Mouse (Mus musculus): ENCODE measurements around the gene Aebp1. TPM values are rescaled to one million over a fixed set of nuclear protein-coding genes. Genes with fewer than 3 reads are reported as not detected.
A peak's percentile ranks its signal among the peaks of the same experiment; 100 is the strongest.

Aebp1 gene
- polyA plus RNA-seq, 1 experiment from 2014 or later = 7.0 TPM

DNA sequence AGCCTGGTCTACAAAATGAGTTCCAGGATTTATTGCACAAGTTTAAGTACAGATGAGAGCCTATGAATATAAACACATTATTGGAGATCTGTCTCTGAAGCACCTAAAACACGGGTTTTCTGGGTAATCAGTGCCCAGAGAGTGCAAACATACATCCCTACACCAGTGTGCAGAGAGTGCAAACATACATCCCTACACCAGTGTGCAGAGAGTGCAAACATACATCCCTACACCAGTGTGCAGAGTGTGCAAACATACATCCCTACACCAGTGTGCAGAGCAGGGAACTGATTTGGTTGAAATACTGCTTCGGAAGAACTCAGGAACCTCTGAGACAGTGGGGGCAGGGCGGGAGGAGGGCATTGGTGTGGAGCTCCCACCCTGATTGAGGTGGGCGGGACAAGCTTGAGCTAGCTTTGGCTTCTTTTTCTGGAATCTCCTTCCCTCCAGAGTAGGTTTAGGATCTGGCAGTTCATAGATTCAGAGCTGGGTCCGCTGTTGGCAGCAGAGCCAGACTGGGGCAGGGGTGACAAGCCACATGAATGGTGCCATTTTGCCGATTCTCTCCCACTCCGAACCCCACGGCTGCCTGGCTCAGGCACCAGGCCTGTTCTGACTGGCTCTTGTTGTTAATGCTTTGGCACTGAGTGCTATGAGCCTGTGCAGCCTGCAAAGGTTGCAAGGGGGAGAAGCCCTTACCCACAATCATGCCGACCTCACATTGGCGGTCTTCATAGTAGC, 44.2 kb downstream of the Aebp1 start:
- no peak overlapping the region for H3K27ac ChIP-seq (replicated peaks)
- WGBS (ENCODE audit: insufficient replicate concordance) = 73% methylated on average over 10 of the region's 10 CpGs

DNA sequence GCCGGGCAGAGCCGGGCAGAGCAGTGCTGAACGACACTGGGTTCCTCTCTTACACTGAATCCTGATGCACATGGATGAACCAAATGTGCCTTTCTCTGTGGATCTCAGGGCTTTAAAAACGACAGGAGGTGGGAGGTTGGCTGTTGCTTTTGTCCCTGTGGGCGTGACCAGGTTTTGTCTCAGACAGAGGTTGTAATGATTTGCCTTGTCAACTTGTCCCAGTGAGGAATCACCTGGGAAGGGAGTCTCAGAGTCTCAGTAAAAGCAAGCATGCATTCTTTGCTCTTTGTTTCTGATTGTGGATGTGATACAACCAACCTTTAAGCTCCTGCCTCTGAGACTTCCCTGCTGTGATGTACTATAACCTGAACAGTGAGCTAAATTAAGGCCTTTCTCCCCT, 45.3 kb downstream of the Aebp1 start:
- H3K27me3 ChIP-seq = peaks cover 24% of the 10 kb centered on the region
- peaks cover 2% of the 10 kb centered on the region; the same call in 1 of the 2 replicates for H3K4me1 ChIP-seq (replicated peaks)
- H3K27ac ChIP-seq (replicated peaks) = no peak overlapping the region
- H3K9ac ChIP-seq = no peak overlapping the region
- no peak overlapping the region for H3K4me3 ChIP-seq (replicated peaks)
- no peak for ATAC-seq (ENCODE audit: insufficient read depth)
- H3K36me3 ChIP-seq (replicated peaks) = no peaks in the 10 kb centered on the region
- 59% methylated on average over 5 of the region's 5 CpGs for WGBS (ENCODE audit: insufficient replicate concordance)
- no peaks in the 10 kb centered on the region for H3K9me3 ChIP-seq (replicated peaks)
- H3K4me2 ChIP-seq = no peak overlapping the region

More for the DNA sequence above, 44.2 kb downstream of the Aebp1 start:
- H3K9ac ChIP-seq = no peak overlapping the region
- H3K36me3 ChIP-seq (replicated peaks) = no peaks in the 10 kb centered on the region
- peaks cover 35% of the 10 kb centered on the region for H3K27me3 ChIP-seq
- no peak for ATAC-seq (ENCODE audit: insufficient read depth)
- no peak overlapping the region for H3K4me3 ChIP-seq (replicated peaks)
- H3K4me1 ChIP-seq (replicated peaks) = peaks cover 9% of the 10 kb centered on the region; the same call in 1 of the 2 replicates
- H3K9me3 ChIP-seq (replicated peaks) = no peaks in the 10 kb centered on the region
- H3K4me2 ChIP-seq = no peak overlapping the region

DNA sequence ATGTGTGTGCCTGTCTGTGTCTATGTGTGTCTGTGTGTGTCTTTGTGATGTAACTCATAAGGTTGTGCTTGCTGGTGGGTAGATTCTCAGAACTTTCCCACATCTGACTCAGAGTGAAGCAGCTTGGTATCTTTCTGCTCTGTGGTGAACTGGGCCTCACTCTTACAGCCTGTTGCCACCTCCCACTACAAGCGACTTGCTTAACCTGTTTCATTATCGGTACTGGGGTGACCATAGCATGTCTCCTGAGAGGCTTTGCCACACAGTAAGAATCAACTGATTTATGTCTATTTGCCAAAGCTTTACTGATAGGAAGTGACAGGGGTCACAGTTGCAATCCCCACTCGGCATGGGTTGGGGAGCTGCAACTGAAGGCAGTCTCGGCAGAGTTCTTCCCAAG, 46.9 kb downstream of the Aebp1 start:
- H3K9ac ChIP-seq = no peak overlapping the region
- H3K4me2 ChIP-seq = no peak overlapping the region
- ATAC-seq (ENCODE audit: insufficient read depth) = no peak
- H3K36me3 ChIP-seq (replicated peaks) = no peaks in the 10 kb centered on the region
- H3K27ac ChIP-seq (replicated peaks) = no peak overlapping the region
- 53% methylated on average over 4 of the region's 4 CpGs for WGBS (ENCODE audit: insufficient replicate concordance)
- H3K4me1 ChIP-seq (replicated peaks) = no peaks in the 10 kb centered on the region
- H3K4me3 ChIP-seq (replicated peaks) = no peak overlapping the region
- H3K9me3 ChIP-seq (replicated peaks) = no peaks in the 10 kb centered on the region
- peaks cover 8% of the 10 kb centered on the region for H3K27me3 ChIP-seq

DNA sequence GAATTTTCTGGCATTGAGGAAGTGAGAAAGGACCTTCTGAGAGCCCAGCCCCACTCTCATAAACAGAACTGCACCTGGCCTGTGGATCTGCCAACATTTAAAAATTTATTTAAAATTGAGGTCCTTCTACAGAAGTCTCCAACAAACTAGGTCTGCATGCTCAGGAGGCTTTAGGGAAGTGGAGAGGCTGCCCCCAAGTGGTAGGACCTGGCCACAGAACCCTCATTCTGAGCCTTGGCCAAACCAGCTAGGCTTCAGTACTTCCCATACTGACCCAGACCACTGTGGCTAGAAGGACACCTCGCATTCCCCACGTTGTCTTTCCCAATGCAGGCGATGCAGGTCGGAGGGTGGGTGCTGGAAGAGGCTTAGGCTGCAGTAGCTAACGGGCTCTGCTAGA, 50.9 kb downstream of the Aebp1 start:
- H3K9ac ChIP-seq = no peak overlapping the region
- H3K9me3 ChIP-seq (replicated peaks) = no peaks in the 10 kb centered on the region
- 24% methylated on average over 5 of the region's 5 CpGs for WGBS (ENCODE audit: insufficient replicate concordance)
- H3K4me2 ChIP-seq = no peak overlapping the region
- no peak; the same call in 1 of the 2 replicates for ATAC-seq (ENCODE audit: insufficient read depth)
- no peak overlapping the region for H3K4me3 ChIP-seq (replicated peaks)
- no peak overlapping the region for H3K27ac ChIP-seq (replicated peaks)
- H3K36me3 ChIP-seq (replicated peaks) = no peaks in the 10 kb centered on the region
- no peaks in the 10 kb centered on the region; the same call in 1 of the 2 replicates for H3K27me3 ChIP-seq
- no peaks in the 10 kb centered on the region for H3K4me1 ChIP-seq (replicated peaks)

DNA sequence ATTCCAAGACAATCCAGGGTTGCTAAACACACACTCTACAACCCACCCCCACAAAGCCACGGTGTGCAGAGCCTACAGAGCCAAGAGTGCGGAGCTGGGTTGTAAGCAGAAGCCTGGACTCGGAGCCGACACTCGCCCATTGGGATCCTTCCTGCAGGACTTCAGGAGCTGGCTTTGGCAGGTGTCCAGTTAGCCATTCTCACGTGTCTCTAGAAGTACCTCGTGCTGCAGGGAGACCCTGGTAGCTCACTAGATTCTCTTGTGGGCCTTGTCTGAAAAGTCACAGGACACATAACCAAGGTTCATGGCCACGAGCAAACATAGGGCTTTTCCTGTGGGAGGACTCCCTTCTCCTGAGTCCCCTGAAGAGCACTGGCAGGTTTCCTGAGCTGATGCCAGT, 51.5 kb downstream of the Aebp1 start:
- H3K4me1 ChIP-seq (replicated peaks) = no peaks in the 10 kb centered on the region
- H3K9ac ChIP-seq = no peak overlapping the region
- no peak overlapping the region for H3K27ac ChIP-seq (replicated peaks)
- no peaks in the 10 kb centered on the region for H3K9me3 ChIP-seq (replicated peaks)
- no peak overlapping the region for H3K4me3 ChIP-seq (replicated peaks)
- ATAC-seq (ENCODE audit: insufficient read depth) = no peak
- no peaks in the 10 kb centered on the region; the same call in 1 of the 2 replicates for H3K27me3 ChIP-seq
- 60% methylated on average over 8 of the region's 8 CpGs for WGBS (ENCODE audit: insufficient replicate concordance)
- no peaks in the 10 kb centered on the region for H3K36me3 ChIP-seq (replicated peaks)
- H3K4me2 ChIP-seq = no peak overlapping the region

DNA sequence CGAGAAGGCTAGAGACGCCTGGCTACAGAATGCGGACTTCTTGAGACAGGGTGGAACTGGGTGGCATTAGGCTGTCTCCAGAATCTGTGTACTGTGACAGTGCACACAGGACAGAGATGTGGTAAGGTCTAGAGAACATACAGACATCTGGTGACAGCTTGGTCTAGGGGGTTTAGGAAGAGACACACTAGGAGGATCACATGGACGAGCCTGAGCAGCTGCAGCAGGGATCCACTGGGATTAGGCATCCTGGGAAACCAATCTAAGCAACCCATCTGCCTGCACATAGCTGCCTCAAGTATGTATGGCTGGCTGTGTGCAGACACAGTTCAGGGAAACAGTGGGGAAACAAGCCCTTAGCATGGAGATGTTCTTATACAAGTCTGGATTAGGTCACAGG, 52.2 kb downstream of the Aebp1 start:
- H3K9ac ChIP-seq = no peak overlapping the region

DNA sequence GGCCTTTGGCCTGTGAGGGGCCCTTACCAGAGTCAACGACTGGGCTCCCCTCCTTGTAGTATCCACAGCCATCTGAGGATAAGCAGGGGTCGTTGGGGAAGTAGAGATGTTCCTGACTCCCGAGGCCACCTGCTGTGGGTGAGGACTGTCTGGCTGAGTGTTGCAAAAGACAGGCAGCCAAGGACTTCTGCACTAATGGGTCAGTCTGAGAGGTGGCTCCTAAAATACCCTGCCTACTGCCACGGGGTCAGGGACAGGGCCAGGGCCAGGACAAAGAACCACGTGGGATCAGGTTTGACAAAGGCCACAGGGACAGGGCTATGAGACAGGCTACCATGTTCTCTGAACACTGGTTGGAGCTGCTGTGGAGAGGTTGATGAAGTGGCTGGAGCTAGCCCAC, 53.2 kb downstream of the Aebp1 start:
- 36% methylated on average over 5 of the region's 5 CpGs for WGBS (ENCODE audit: insufficient replicate concordance)
- no peak overlapping the region for H3K4me2 ChIP-seq
- no peak overlapping the region for H3K27ac ChIP-seq (replicated peaks)
- H3K36me3 ChIP-seq (replicated peaks) = no peaks in the 10 kb centered on the region
- H3K4me1 ChIP-seq (replicated peaks) = peaks cover 2% of the 10 kb centered on the region; the same call in 1 of the 2 replicates
- no peak overlapping the region for H3K4me3 ChIP-seq (replicated peaks)
- no peaks in the 10 kb centered on the region for H3K27me3 ChIP-seq
- no peak overlapping the region for H3K9ac ChIP-seq
- ATAC-seq (ENCODE audit: insufficient read depth) = 0 out of 2 replicates have a peak, but pooled peaks have one; percentile 10
- H3K9me3 ChIP-seq (replicated peaks) = no peaks in the 10 kb centered on the region

More for the DNA sequence above, 52.2 kb downstream of the Aebp1 start:
- H3K27me3 ChIP-seq = no peaks in the 10 kb centered on the region
- H3K4me1 ChIP-seq (replicated peaks) = no peaks in the 10 kb centered on the region
- H3K4me3 ChIP-seq (replicated peaks) = no peak overlapping the region
- ATAC-seq (ENCODE audit: insufficient read depth) = no peak
- H3K27ac ChIP-seq (replicated peaks) = no peak overlapping the region
- no peaks in the 10 kb centered on the region for H3K9me3 ChIP-seq (replicated peaks)
- no peak overlapping the region for H3K4me2 ChIP-seq
- WGBS (ENCODE audit: insufficient replicate concordance) = 58% methylated on average over 4 of the region's 4 CpGs
- no peaks in the 10 kb centered on the region for H3K36me3 ChIP-seq (replicated peaks)

DNA sequence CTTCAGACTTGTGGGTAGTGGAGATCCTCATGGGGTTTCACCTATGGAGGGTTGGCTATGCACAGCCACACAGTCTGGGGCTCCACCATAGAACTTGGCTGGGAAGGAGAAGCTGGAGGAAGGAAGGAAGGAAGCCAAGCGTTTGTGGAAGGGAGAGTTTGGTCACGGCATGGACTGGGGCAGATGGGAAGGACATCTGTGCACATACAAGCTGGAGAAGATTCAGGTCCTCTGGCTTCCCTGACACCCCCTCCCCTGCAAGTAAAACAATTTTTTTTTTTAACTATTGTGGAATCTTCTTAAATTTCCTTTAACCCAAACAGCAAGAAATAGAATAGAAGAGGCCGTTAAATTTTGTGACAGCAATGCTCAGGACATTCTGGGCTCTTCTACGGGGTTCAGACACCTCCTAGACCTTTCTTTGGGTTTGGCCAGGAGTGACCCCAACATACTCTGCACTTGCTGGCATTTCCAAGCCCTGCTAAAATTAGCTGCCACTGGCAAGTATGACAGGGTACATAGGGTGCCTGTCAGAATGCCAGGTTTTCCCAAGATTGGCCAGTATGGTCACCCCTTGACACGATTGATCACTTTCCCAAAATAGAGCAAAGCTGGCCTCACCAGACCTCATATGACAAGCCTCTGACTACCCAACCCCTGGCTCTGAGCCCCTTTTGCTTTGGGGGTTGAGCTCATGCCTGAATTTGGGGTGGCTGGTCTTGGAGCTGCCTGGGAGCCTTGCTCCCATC, 53.9 kb downstream of the Aebp1 start:
- 51% methylated on average over 5 of the region's 5 CpGs for WGBS (ENCODE audit: insufficient replicate concordance)
- H3K4me1 ChIP-seq (replicated peaks) = peaks cover 9% of the 10 kb centered on the region; the same call in 1 of the 2 replicates
- no peak overlapping the region for H3K27ac ChIP-seq (replicated peaks)
- H3K27me3 ChIP-seq = no peaks in the 10 kb centered on the region
- H3K4me3 ChIP-seq (replicated peaks) = no peak overlapping the region
- no peaks in the 10 kb centered on the region for H3K9me3 ChIP-seq (replicated peaks)
- ATAC-seq (ENCODE audit: insufficient read depth) = no peak
- H3K9ac ChIP-seq = no peak overlapping the region
- H3K4me2 ChIP-seq = no peak overlapping the region
- no peaks in the 10 kb centered on the region for H3K36me3 ChIP-seq (replicated peaks)

DNA sequence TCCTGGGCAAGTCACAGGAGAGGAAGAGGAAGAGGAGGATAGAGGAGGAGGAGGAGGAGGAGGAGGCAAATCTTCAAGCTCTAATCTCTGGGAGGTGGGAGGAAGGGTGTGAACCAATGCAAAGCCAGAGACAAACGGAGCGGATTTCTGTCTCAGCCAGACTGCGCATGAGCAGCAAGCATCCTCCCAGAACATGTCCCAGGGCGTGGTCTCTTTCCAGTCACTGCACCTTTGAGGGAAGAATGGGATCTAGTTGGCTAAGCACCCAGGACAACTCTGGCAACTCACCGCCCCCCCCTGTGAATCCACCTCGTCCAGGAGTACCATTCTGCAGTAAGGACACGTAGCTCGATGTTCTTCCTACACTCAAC, 54.4 kb downstream of the Aebp1 start:
- ATAC-seq (ENCODE audit: insufficient read depth) = no peak
- H3K4me2 ChIP-seq = no peak overlapping the region
- no peaks in the 10 kb centered on the region for H3K9me3 ChIP-seq (replicated peaks)
- no peak overlapping the region for H3K27ac ChIP-seq (replicated peaks)
- 55% methylated on average over 8 of the region's 8 CpGs for WGBS (ENCODE audit: insufficient replicate concordance)
- H3K27me3 ChIP-seq = 0 out of 2 replicates have a peak, but pooled peaks cover 3% of the 10 kb centered on the region
- H3K36me3 ChIP-seq (replicated peaks) = no peaks in the 10 kb centered on the region
- H3K4me1 ChIP-seq (replicated peaks) = peaks cover 9% of the 10 kb centered on the region; the same call in 1 of the 2 replicates
- no peak overlapping the region for H3K9ac ChIP-seq
- no peak overlapping the region for H3K4me3 ChIP-seq (replicated peaks)

DNA sequence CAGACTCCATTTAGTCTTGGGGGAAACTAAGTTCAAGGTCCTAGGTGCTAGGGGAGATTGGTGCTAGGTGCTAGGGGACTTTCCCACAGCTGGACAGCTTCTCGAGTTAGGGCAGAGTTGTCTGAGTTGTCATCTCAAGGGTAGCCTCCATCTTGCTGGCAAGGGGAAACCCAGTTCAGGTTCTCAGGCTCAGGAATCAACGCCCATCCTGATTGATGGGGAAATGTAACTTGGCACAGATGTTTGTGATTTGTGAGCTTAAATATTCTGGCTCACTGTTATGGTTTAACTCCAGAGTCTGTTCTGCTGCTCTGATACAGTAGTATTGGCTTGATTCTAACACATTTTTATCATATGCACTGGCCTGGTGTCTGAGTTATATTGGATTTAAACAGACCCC, 56.4 kb downstream of the Aebp1 start:
- no peaks in the 10 kb centered on the region for H3K9me3 ChIP-seq (replicated peaks)
- H3K27ac ChIP-seq (replicated peaks) = no peak overlapping the region
- H3K4me3 ChIP-seq (replicated peaks) = no peak overlapping the region
- no peak overlapping the region for H3K4me2 ChIP-seq
- 50% methylated on average over 2 of the region's 2 CpGs for WGBS (ENCODE audit: insufficient replicate concordance)
- no peak overlapping the region for H3K9ac ChIP-seq
- H3K4me1 ChIP-seq (replicated peaks) = peaks cover 9% of the 10 kb centered on the region; the same call in 1 of the 2 replicates
- 0 out of 2 replicates have a peak, but pooled peaks cover 7% of the 10 kb centered on the region for H3K27me3 ChIP-seq
- H3K36me3 ChIP-seq (replicated peaks) = no peaks in the 10 kb centered on the region
- no peak for ATAC-seq (ENCODE audit: insufficient read depth)

DNA sequence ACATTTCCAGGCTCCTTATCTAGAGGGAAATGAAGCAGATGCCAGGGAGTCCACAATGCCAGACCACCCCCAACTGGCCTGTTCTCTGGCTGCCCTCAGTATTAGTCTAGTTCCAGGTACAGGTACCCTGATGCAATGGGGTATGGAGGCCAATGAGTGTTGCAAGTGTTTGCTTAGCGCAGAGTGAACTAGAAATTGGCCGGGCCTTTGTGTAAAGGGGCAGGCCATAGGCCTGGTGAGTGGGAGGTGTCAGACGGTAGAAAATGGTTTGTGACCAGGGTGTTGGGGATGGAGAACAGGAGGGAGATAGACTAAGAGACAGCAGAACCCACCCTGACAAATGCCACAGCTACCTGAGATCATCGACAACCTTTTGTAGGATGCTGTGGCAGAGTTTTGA, 57.9 kb downstream of the Aebp1 start:
- Histone ChIP-seq H3K4me2 (no peak overlapping the region), H3K36me3 (replicated peaks) (no peaks in the 10 kb centered on the region), H3K9me3 (replicated peaks) (no peaks in the 10 kb centered on the region), H3K27ac (replicated peaks) (peak overlapping the region; percentile 45; the same call in 1 of the 2 replicates), H3K27me3 (0 out of 2 replicates have a peak, but pooled peaks cover 7% of the 10 kb centered on the region), H3K4me1 (replicated peaks) (peaks cover 9% of the 10 kb centered on the region; the same call in 1 of the 2 replicates), H3K9ac (no peak overlapping the region), H3K4me3 (replicated peaks) (no peak overlapping the region)
- WGBS (ENCODE audit: insufficient replicate concordance) = 72% methylated on average over 4 of the region's 4 CpGs
- ATAC-seq (ENCODE audit: insufficient read depth) = peak; percentile 79

Measured in liver, embryonic 15.5 days (tissue).